Mouse (Mus musculus) embryo, embryonic 11.5 days (tissue): ENCODE results near the gene Naa38.
A peak's percentile ranks its signal among the peaks of the same experiment; 100 is the strongest.

Source experiments
- DNase-seq: peaks from one replicate; pipeline ENCODE4 v3.0.0-alpha.2; 2012; ENCODE audit warnings: low read depth, low spot score

The Naa38 gene

GRCm38 (mm10) chr11:69414421-69415326 is 19.4 kb downstream of the Naa38 start:
- no peak for DNase-seq

GRCm38 (mm10) chr11:69415327-69415667 is 20.0 kb downstream of the Naa38 start:
- DNase-seq = no peak

GRCm38 (mm10) chr11:69415668-69416451 is 20.6 kb downstream of the Naa38 start:
- no peak for DNase-seq

- no peak for DNase-seq
These were observed 21.2 kb downstream of the Naa38 start for GRCm38 (mm10) chr11:69416509-69416908.

- DNase-seq = no peak
These were observed 21.7 kb downstream of the Naa38 start for GRCm38 (mm10) chr11:69416921-69417448.

GRCm38 (mm10) chr11:69417449-69418384 is 22.4 kb downstream of the Naa38 start:
- peak; percentile 88 for DNase-seq

GRCm38 (mm10) chr11:69418481-69419442 is 23.5 kb downstream of the Naa38 start:
- DNase-seq = peak; percentile 96

- DNase-seq = no peak
These were observed 24.1 kb downstream of the Naa38 start for GRCm38 (mm10) chr11:69419443-69419812.

- no peak for DNase-seq
These were observed 24.7 kb downstream of the Naa38 start for GRCm38 (mm10) chr11:69419813-69420553.

- no peak for DNase-seq
These were observed 25.3 kb downstream of the Naa38 start for GRCm38 (mm10) chr11:69420554-69421000.

- no peak for DNase-seq
These were observed 26.1 kb downstream of the Naa38 start for GRCm38 (mm10) chr11:69421131-69421977.

- DNase-seq = no peak
These were observed 27.6 kb downstream of the Naa38 start for GRCm38 (mm10) chr11:69422842-69423241.

- DNase-seq = no peak
These were observed 28.6 kb downstream of the Naa38 start for GRCm38 (mm10) chr11:69423885-69424284.

- DNase-seq = no peak
These were observed 31.0 kb downstream of the Naa38 start for GRCm38 (mm10) chr11:69426246-69426645.

- no peak for DNase-seq
These were observed 33.5 kb downstream of the Naa38 start for GRCm38 (mm10) chr11:69428751-69429150.

- no peak for DNase-seq
These were observed 34.0 kb downstream of the Naa38 start for GRCm38 (mm10) chr11:69429313-69429712.

- no peak for DNase-seq
These were observed 35.3 kb downstream of the Naa38 start for GRCm38 (mm10) chr11:69430631-69431030.

GRCm38 (mm10) chr11:69431829-69432639 is 36.7 kb downstream of the Naa38 start:
- DNase-seq = peak; percentile 65
